Mouse (Mus musculus) embryonic fibroblast, embryonic 13.5 days (primary cell): Measurements from ENCODE around the gene Uso1.

ENCODE experiments used
- CTCF ChIP-seq: IDR thresholded peaks from 2 replicates; pipeline ENCODE4 v1.5.1; 2011; ENCODE audit warnings: mild to moderate bottlenecking, control low read depth, low read length, moderate library complexity, borderline replicate concordance; ENCODE audit not compliant: insufficient read depth
- POLR2A ChIP-seq: IDR thresholded peaks from 2 replicates; pipeline ENCODE4 v1.6.1; 2011; ENCODE audit warnings: low read depth, mild to moderate bottlenecking, control low read depth, low read length, moderate library complexity

- no peak for TF ChIP-seq CTCF
- TF ChIP-seq POLR2A: no peak
Observed at GRCm38 (mm10) chr5:92130040-92130682, 7.6 kb upstream of the Uso1 start.
